Mouse (Mus musculus) thymus, adult 18-20 months (tissue): ENCODE data around the gene Zfp386.
"Not testable (repeated sequence)": the region's sequence is repeated elsewhere in the genome, so short reads cannot be mapped to it uniquely, and the experiment has no call there.

Experiments
- DNase-seq, 2 experiments: peaks; one replicate each; pipeline ENCODE4 v3.0.0; 2022; ENCODE audit warnings: mixed read lengths in 2 of 2

The Zfp386 gene

DNA sequence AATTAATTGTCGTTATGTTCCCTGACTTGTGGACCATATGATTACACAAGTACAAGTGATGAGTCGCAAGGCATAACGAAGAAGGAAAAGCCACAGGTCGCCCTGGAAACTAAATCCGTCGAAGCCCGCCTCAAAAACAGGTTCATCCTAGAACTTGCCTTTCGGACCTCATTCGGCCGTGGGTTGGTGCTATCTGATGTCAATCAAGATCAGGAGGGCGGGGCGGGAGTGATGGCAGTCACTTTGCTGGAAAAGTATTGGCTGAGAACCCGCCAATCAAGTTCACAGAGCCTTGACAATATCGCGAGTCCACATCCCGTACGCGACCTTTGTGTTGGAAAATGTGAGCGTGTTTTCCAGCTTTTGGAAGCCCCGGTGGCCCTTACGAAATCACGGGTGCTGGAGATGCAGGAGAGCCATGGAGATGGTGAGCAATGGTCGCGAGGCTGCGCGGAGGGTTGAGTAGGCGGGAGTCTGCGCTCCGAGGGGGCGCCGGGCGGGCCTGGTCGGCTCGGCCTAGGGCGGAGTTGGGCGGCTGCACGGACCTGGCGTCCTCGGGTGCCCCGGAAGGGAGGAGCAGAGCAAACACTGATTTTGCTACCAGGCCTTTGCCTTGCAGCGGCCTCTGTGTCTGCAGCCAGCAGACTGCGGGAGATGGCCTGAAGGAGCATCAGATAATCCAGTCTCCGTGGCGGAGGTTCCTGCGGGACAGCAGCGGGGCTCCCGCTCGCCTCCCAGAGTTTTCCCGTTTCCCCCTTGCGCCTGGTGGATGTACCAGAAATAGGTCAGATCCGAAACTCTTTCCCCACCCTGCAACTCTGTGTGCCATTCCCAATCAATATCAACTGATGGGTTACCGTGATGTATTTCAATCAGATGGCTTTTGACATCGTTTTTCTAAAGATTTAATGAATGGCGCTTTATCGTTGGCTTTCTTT, at the start of gene Zfp386:
Gene Zfp386 (plus strand): TSS at position 285 of the 938 bp plus-strand sequence.
- DNase-seq, result peak; percentile 91 to 97

DNA sequence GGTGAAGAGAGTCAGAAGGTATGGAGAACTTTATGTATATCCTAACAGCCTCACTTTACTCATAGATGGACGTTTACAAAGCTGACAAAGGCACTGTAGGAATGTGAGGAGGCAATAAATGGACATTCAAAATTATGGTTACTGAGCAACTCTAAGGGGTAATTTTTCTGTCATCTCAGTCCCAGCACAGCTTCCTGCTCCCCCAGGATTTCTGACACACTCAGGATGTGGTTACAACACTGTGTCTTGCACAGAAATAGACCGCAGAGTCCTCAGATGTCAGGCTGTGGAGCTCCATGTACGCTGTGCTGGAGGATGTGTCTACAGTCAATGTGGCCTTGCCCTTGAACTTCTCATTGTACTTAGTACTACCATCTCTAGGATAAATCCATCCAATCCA, 47.7 kb upstream of the Zfp386 start:
- peak; percentile 34 to 65 for DNase-seq

DNA sequence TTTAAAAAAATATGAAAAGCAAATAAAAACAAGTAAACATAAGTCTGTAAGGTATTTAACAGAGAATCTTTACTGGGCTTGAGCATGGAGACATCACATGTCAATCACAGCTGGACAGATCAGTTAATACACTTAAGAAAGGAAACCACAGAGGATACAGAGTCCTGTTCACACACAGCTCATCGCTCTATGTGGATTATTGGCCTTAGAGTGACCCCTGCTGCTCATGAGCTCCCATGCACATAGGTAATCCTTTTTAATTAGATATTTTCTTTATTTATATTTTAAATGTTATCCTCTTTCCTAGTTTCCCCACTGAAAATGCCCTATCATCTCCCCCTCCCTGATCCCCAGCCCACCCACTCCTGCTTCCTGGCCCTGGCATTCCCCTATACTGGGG, 44.6 kb upstream of the Zfp386 start:
- not testable (repeated sequence) for DNase-seq

DNA sequence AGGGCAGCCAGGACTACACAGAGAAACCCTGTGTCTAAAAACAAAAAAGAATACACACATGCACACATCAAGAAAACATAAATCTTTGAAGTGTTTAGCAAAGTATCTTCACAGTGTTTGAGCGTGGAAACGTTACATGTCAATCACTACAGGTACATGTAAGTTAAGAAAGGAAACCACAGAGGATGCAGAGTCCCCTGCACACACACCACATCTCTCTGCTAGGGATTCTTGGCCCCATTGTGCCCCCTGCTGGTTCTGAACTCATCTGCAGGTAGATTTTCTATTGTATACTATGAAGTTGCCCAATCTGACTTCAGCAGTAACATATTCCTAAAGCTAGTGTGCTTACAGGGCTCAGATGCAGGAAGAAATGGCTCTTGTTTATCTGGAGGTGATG, 36.7 kb upstream of the Zfp386 start:
- peak; percentile 52 to 75 for DNase-seq

DNA sequence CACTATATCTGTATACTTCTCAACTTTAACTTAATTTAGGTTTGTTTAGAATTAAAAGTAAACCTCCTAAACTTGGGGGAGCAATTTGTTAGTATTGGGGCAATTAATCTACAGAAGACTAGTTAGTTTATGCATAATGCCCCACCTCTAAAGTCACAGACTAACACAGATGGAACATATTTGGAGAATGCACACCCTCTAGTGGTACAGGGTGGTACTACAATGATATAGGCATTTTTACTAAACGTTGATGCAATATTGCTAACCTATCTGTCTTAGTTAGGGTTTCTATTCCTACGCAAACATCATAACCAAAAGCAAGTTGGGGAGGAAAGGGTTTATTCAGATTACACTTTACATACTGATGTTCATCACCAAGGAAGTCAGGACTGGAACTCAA, 19.4 kb upstream of the Zfp386 start:
- no peak for DNase-seq

DNA sequence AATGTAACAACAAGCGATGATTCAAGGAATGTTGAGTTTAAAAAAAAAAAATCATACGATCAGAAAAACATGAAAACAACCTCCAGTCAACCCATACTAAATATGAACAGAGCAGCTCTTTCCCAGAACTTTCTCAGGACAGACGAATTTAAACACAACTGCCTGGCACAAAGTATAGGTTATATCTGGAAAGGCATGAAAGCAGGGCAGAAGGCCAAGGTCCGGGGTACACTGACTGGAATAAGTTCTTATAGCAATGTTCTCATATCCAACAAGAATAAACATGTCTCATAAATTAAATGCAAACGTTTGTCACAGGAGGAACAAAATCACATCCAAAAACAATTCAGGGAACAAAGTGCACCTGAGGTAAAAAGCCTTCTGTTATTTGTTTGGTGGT, 12.2 kb upstream of the Zfp386 start:
- DNase-seq, result no peak

DNA sequence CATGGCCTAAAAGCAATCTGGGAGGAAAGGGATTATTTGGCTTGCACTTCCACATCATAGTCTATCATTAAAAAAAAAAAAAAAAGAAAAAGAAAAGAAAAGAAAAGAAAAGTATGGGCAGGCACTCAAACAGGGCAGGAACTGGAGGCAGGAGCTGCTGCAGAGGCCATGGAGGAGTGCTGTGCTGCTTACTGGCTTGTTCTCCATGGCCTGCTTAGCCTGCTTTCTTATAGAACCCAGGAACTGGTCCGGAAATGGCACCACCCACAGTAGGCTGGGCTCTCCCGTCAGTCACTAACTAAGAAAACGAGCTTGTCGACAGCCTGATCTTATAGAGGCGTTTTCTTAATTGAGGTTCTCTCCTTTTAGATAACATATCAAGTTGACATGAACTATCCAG, 2.7 kb upstream of the Zfp386 start:
- no peak for DNase-seq

DNA sequence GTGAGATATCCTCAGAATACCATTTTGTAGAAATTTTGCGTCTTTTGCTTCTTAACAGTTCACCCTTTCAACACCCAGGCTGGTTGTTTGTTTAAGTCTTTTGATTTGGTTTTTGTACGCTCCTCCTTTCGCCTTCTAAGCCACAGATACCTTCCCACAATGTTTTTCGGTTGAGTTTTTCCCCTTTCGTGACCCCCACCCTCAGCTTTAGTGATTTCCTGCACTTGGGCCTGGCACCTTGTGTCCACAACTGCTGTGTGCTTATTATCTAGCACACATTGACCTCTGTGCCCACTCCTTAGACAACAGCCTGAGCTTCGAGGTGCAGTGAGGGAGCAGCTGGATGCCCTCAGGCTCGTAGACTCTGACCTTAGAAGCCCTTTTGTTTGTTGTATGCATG, 1.2 kb downstream of the Zfp386 start:
- DNase-seq, result no peak

DNA sequence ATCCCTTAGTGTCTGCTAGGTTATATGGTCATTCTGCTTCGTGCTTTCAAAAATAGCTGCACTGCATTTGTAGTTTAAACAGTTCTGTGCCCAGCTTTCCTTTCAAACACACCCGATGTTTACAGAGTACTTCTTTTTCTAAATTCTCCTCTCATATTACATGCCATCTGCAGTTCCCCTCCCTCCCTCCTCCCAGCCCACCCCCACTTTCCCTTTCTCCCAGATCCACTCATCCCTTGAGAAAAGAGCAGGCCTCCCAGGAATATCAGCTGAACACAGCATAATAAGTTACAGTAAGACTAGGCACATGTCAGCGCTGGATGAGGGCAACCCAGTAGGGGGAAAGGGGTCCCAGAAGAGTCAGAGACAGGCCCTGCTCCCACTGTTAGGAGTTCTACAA, 1.7 kb downstream of the Zfp386 start:
- DNase-seq, result no peak

DNA sequence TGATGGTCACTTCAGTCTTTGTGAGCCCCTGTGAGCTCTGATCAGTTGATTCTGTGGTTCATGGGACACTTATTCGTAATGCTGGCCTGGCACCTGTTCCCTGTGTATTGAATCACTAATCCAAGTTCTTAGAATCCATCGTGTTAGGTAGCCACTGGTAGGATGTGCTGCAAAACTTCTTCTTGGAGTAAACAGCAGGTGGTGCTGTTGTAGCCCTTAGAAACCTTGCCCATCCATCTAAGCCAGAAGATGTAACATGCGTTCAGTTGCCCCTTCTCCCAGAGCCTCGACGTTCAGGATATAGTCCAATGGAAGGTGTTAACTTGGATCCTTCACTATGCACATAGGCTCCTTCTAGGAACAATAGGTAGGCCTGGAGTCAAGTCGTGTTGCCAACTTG, 2.2 kb downstream of the Zfp386 start:
- DNase-seq, result no peak

DNA sequence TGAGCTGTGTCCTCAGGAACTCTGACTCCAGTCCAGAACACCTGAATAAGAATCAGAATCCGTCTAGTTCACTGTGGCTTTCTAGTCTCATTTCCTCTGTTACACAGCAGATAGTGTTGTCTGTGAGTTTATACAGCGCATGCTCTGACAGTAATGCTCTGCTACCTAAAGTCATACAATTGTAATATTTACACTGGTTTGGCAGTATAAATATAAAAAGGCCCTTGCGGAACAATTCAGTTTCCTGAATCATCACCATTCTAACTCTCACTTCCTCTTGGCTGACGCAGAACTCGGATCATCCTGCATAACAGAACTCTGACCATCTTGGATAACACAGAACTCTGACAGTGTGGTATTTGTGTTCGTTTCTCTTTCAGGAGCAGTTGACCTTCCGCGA, 6.8 kb downstream of the Zfp386 start:
- DNase-seq, result no peak

DNA sequence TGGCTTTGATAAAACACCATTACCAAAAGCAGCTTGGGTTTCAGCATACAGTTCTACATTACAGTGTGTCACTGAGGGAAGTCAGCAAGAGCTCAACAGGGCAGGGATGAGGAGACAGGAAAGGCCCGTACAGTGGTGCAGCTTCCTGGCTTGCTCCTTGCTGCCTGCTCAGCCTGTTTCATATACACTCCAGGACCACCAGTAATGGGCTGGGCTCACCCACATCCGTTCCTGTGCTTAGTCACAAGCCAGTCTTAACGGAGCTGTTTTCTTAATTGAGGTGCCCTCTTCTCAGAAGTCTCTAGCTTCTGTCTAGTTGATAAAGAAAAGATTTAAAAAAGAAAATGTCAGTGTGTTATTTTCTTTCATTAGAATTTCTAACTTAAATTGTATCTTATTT, 8.6 kb downstream of the Zfp386 start:
- DNase-seq, result no peak

DNA sequence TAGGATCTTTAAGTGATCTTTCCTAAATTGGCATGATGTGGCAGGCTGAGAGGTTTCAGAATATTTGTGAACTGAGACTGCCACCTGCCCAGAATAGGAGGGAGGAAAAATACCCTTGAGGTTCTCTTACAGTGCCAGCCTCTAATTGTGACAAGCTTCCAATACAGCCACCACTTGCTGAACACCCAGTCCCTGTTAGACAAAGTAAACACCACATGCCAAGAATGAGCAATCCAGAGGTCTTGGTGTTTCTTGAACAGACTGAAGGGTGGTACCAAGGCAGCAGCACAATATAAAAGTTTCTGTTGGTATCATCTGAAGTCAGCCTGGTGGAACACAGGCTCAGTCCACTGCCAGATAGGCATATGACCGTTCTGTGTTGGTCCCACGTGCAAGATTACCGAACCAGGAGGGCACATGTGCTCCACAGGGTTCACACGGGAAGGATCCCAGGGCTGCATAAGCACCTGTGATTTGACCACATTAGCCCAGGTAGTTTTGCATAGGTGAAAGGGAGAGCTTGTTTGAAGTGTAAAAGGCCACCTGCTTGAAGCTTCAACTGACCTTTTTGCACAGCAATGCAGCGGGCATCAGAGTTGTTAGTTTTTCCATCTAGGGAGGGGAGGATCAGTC, 14.2 kb downstream of the Zfp386 start:
- no peak for DNase-seq

DNA sequence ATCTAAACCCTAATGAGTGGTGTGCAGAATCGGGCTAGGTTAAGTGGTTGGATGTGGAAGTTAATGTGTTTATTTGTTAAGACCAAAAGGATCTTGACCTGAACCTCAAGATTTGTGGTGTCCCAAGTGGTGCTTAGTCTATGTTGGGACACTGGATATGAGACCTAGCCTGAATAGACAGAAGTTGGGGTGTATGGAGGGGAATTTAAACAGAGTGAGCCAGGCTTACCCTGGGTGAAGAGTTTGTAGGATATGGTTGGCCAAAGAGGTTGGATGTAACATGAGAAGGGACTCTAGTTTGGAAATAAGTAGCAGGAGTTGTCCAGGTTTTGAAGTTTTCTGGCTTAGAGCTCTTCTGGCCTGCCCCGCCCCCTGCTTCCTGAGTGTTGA, 14.7 kb downstream of the Zfp386 start:
- no peak for DNase-seq

DNA sequence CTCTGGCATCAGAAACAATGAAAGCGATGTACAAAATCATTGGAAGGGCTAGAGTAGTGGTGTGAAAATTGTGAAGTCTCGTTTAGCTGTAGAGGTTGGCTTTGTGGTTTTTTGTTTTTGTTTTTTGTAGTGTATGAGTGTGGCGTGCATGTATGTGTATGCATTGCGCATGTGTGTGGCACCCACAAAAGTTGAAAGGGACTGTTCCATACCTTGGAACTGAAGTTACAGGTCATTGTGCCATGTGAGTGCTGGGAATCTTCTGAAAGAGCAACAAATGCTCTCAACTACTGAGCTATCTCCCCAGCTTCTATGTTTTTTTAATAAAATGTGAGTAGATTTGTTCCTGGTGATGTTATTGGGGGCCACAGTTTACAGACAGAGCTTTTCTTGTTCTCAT, 15.5 kb downstream of the Zfp386 start:
- no peak for DNase-seq

DNA sequence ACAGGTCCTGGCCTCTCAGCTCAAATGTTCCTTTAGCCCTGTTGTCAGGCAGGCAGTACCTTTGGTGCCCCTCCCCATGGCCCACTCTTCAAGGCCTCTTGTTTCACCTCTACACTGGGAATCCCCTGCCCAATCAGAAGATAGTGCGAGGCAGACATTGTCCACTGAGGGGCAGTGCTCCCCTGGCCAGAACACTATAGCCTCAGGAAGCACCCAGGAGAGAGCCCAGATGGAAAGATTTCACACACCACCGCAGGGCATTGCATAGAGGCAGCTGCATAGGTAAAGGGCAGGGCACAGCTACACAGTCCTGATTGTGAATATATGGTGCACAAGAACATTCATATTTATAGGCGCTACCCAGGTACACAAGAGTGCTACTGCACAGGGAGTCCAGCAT, 23.5 kb downstream of the Zfp386 start:
- DNase-seq, result no peak

DNA sequence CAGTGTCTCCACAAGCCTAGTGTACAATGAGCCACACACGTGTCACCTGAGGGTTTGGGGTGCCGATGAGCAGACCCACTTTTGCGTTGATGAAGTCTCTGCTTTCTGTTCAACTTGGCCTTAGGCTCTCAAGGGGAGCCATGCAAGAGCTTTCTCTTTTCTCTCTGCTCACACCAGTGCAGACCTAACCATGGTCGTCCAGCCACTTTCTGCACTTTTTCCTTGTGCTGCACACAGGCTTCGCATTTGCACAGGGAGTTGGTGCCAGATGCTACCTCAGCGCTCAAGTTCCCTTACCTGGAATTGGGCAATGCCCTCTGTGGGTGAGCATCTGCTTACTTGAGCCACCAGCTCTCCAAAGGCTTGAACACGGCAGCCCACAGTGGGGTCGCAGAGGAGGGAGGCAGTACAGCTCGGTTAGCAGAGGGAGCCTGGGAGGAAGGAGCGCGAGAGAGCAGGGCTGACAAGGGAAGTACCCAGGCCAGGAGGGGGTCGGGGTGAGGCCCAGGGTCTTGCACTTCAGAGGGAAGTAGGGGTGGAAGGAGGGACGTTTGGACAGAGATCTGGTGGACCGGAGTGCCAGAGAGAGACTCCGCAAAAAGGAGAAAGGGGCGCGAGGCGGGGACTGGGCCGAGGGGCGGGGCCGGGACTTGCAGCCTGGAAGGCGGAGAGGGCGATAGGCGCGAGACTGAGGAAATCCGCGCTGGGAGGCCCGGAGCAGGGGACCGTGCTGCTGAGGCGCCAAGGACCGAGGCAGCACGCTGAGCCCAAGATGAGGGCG, 29.7 kb downstream of the Zfp386 start, which contains the start of gene Vipr2:
Gene Vipr2 (plus strand): TSS at position 653 of the 781 bp plus-strand sequence.
- peak; percentile 29 to 36 for DNase-seq

DNA sequence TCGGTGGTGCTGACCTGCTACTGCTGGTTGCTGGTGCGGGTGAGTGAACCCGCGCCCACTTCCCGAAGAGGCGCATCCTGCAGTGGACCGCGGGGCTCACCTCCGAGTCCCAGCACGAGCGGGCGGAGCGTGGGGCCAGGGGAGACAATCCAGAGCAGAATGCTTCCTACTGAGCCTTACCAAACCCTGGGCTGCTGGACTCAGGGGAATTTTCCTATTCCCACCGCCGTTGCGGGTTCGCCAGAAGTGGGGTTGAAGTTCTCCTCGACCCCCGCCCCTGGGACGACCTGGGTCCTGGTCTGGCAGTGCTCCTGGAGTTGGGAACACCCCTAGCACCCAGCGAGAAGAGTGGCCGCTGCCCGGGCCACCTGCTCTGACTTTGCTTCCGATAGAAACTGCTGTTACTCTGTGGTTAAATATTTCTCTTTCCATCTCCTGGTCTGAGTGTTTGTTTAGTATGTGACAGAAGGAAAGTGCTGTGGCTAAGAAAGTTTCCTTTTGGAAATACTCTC, 30.4 kb downstream of the Zfp386 start:
- no peak for DNase-seq

DNA sequence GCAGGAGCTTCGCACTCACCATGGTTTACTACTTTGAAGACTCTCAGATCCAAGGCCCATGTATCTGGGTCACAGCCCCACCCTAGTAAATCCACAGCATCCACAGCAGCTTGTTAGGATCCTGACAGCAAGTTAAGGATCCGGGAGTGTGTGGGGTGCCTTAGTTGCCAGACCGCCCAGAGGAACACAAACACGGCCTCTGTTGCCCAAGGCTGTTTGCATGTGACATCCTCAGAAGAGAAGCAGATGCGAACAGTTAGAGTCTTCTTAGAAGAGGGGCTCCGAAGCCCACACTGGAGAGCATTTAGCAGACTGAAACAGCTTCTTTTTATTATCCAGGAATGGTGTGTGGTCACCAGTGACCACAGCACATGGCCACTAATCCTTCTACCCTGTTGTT, 35.6 kb downstream of the Zfp386 start:
- no peak for DNase-seq

DNA sequence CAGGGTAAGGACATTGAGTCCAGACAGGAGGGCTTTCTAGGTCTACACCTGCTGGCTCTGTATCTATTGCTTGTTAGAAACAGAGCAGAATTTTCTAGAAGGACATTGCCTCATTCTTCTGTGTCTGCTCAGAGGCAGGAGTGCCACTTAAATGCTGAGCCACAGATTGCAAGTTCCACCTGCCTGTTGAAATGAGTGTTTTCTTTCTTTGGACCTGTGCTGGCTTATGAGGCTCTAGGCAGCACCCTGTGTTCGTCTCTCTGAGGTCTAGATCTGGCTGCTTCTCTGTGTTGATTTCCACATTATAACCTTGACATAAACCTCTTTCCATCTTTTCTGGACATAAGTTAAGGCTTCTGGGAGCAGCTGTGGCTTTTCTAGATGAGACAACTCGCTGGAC, 36.8 kb downstream of the Zfp386 start:
- no peak for DNase-seq

DNA sequence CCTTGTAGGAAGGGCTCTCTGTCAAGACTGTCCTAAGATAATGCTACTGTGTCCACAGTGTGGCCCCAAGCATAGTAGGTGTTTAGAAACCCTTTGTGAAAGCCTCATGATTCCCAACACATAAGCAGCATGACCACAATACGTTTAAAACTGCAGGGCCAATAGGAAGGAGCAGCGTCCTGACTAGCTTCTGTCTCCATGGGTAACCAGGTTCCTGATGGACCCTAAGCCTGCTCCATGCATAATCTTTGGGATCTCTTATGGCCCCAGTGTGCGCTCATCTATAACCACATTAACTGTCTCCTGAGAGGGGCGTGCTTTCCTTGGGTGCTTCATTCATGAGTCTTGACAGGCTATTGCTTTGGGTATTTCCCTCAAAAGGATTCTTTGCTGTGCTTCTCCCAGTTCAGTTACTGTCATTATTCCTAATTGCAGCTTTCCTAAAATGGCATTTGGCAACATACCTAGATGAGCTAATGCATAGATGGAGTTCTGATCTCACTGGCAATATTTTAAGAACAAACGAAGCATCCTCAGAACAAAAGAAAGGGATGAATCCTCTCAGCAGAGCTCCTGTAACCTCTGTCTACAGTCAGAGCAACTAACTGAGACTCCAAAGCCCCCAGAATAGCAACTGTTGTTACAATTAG, 39.6 kb downstream of the Zfp386 start:
- DNase-seq, result no peak

DNA sequence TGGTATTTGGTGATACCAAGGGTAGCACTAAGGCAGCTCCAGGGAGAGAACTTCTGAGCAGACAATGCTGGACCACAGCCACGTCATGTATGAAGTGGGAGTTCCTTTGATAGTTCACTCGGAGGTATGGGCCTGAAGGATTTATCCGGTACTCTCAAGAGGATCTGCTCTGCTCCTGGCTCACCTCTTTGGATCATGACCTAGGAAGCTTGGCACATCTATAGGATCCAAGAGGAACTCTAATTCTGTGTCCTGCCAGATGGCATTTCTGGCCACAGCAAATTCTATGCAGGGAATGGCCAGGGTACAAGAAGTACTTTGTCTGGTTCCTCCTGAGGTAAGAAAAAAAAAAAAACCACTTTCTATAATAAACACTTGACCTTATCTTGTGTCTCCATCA, 42.3 kb downstream of the Zfp386 start:
- DNase-seq, result no peak
